Mouse (Mus musculus) megakaryocyte, embryonic 14.5 days (primary cell): Measurements from ENCODE around the gene Cald1. TPM values are rescaled to one million over a fixed set of nuclear protein-coding genes. Genes with fewer than 3 reads are reported as not detected.

Source experiments
- H3K27me3 ChIP-seq: replicated peaks from 2 replicates; pipeline ENCODE3; 2012; ENCODE audit warnings: inconsistent platforms
- H3K36me3 ChIP-seq: replicated peaks from 2 replicates; pipeline ENCODE3; 2012; ENCODE audit warnings: low read length, inconsistent platforms, mixed read lengths
- H3K4me1 ChIP-seq: 2 replicates; pipeline ENCODE4 v1.6.1; 2012; ENCODE audit warnings: inconsistent platforms
- H3K4me3 ChIP-seq: replicated peaks from 2 replicates; pipeline ENCODE3; 2012; ENCODE audit warnings: moderate library complexity, mild to moderate bottlenecking, inconsistent platforms
- H3K9me3 ChIP-seq: 2 replicates; pipeline ENCODE4 v1.6.1; 2012; ENCODE audit warnings: inconsistent platforms
- FLI1 ChIP-seq: IDR thresholded peaks from 2 replicates; pipeline ENCODE4 v1.6.1; 2012; ENCODE audit warnings: low read length, inconsistent platforms, mixed read lengths
- GATA1 ChIP-seq: IDR thresholded peaks from 3 replicates; pipeline ENCODE4 v1.6.1; 2012; ENCODE audit warnings: mixed read lengths, low read length, inconsistent platforms, borderline replicate concordance
- polyA plus RNA-seq: library from polyadenylated mRNA; stranded (reverse); fragments of >175 nt; gene quantifications from 2 replicates; pipeline ENCODE4 v1.2.3, GENCODE M21; 2012; ENCODE audit warnings: low replicate concordance; ENCODE audit not compliant: insufficient read depth

Gene Cald1
- polyA plus RNA-seq, 1 experiment, result 42.3 TPM

GRCm38 (mm10) chr6:34748566-34748965, 150.3 kb downstream of the Cald1 start:
- TF ChIP-seq GATA1, result no peak
- no peak for TF ChIP-seq FLI1
- peaks cover 27% of the 10 kb centered on the region for H3K4me1 ChIP-seq
- no peaks in the 10 kb centered on the region; the same call in 1 of the 2 replicates for H3K9me3 ChIP-seq
- no peaks in the 10 kb centered on the region for H3K36me3 ChIP-seq
- H3K27me3 ChIP-seq, result peaks cover 26% of the 10 kb centered on the region
- H3K4me3 ChIP-seq, result no peak overlapping the region

GRCm38 (mm10) chr6:34749526-34749925, 151.2 kb downstream of the Cald1 start:
- Histone ChIP-seq H3K27me3 (peaks cover 25% of the 10 kb centered on the region), H3K36me3 (no peaks in the 10 kb centered on the region), H3K9me3 (no peaks in the 10 kb centered on the region), H3K4me1 (peaks cover 27% of the 10 kb centered on the region), H3K4me3 (no peak overlapping the region)
- no peak for TF ChIP-seq FLI1
- TF ChIP-seq GATA1, result no peak

GRCm38 (mm10) chr6:34750487-34751120, 152.3 kb downstream of the Cald1 start:
- no peak for TF ChIP-seq GATA1
- no peak for TF ChIP-seq FLI1
- Histone ChIP-seq H3K4me3 (no peak overlapping the region), H3K9me3 (no peaks in the 10 kb centered on the region), H3K4me1 (peaks cover 27% of the 10 kb centered on the region), H3K36me3 (no peaks in the 10 kb centered on the region), H3K27me3 (peaks cover 22% of the 10 kb centered on the region)

GRCm38 (mm10) chr6:34751625-34752024, 153.3 kb downstream of the Cald1 start:
- H3K9me3 ChIP-seq, result no peaks in the 10 kb centered on the region
- H3K36me3 ChIP-seq, result no peaks in the 10 kb centered on the region
- no peak overlapping the region for H3K4me3 ChIP-seq
- peaks cover 27% of the 10 kb centered on the region for H3K4me1 ChIP-seq
- peaks cover 16% of the 10 kb centered on the region for H3K27me3 ChIP-seq
- TF ChIP-seq GATA1 (no peak), FLI1 (no peak)

GRCm38 (mm10) chr6:34754448-34754847, 156.1 kb downstream of the Cald1 start:
- Histone ChIP-seq H3K9me3 (no peaks in the 10 kb centered on the region), H3K4me1 (peaks cover 17% of the 10 kb centered on the region), H3K36me3 (no peaks in the 10 kb centered on the region), H3K27me3 (peaks cover 9% of the 10 kb centered on the region), H3K4me3 (no peak overlapping the region)
- TF ChIP-seq GATA1, result no peak
- no peak for TF ChIP-seq FLI1

GRCm38 (mm10) chr6:34758340-34758739, 160.0 kb downstream of the Cald1 start:
- H3K36me3 ChIP-seq, result no peaks in the 10 kb centered on the region
- H3K4me3 ChIP-seq, result no peak overlapping the region
- no peaks in the 10 kb centered on the region for H3K4me1 ChIP-seq
- H3K27me3 ChIP-seq, result peaks cover 15% of the 10 kb centered on the region
- no peak for TF ChIP-seq FLI1
- no peak for TF ChIP-seq GATA1
- no peaks in the 10 kb centered on the region for H3K9me3 ChIP-seq

- no peak for TF ChIP-seq FLI1
- no peak for TF ChIP-seq GATA1
- no peaks in the 10 kb centered on the region for H3K36me3 ChIP-seq
- H3K4me3 ChIP-seq, result no peak overlapping the region
- no peaks in the 10 kb centered on the region for H3K4me1 ChIP-seq
- H3K27me3 ChIP-seq, result peaks cover 15% of the 10 kb centered on the region
- no peaks in the 10 kb centered on the region for H3K9me3 ChIP-seq
Observed at GRCm38 (mm10) chr6:34760023-34760422, 161.7 kb downstream of the Cald1 start.

GRCm38 (mm10) chr6:34765721-34766120, 167.4 kb downstream of the Cald1 start:
- no peak overlapping the region for H3K4me3 ChIP-seq
- TF ChIP-seq GATA1 (no peak), FLI1 (no peak)

GRCm38 (mm10) chr6:34769984-34770383, 171.7 kb downstream of the Cald1 start:
- TF ChIP-seq FLI1 (no peak), GATA1 (no peak)
- no peaks in the 10 kb centered on the region for H3K27me3 ChIP-seq
- no peak overlapping the region for H3K4me3 ChIP-seq
- H3K9me3 ChIP-seq, result no peaks in the 10 kb centered on the region
- no peaks in the 10 kb centered on the region for H3K36me3 ChIP-seq
- peaks cover 19% of the 10 kb centered on the region for H3K4me1 ChIP-seq

More at GRCm38 (mm10) chr6:34765721-34766120, 167.4 kb downstream of the Cald1 start:
- peaks cover 7% of the 10 kb centered on the region for H3K27me3 ChIP-seq
- H3K4me1 ChIP-seq, result peaks cover 17% of the 10 kb centered on the region
- no peaks in the 10 kb centered on the region for H3K9me3 ChIP-seq
- H3K36me3 ChIP-seq, result no peaks in the 10 kb centered on the region

GRCm38 (mm10) chr6:34770491-34770890, 172.2 kb downstream of the Cald1 start:
- TF ChIP-seq GATA1 (no peak), FLI1 (no peak)
- no peaks in the 10 kb centered on the region for H3K9me3 ChIP-seq
- H3K4me3 ChIP-seq, result no peak overlapping the region
- H3K27me3 ChIP-seq, result no peaks in the 10 kb centered on the region
- peaks cover 19% of the 10 kb centered on the region for H3K4me1 ChIP-seq
- H3K36me3 ChIP-seq, result no peaks in the 10 kb centered on the region
